Mouse (Mus musculus) embryonic facial prominence, embryonic 13.5 days (tissue): ENCODE measurements around the gene Gm11983. TPM values are rescaled to one million over a fixed set of nuclear protein-coding genes. Genes with fewer than 3 reads are reported as not detected.
A peak's percentile ranks its signal among the peaks of the same experiment; 100 is the strongest.
"Not testable (repeated sequence)": the region's sequence is repeated elsewhere in the genome, so short reads cannot be mapped to it uniquely, and the experiment has no call there.

Experiments
- ATAC-seq: fragments of 200-750 bp; cut with Nextera tagmentation; 2 replicates; pipeline ENCODE4 v1.8.0; 2017; ENCODE audit warnings: low read depth; ENCODE audit not compliant: insufficient number of reproducible peaks, insufficient read depth, low FRiP score, low TSS enrichment
- H3K27ac ChIP-seq: fragments of 300-500 bp; sonication (generic); 2 replicates; pipeline ENCODE4 v1.5.1; 2015; ENCODE audit warnings: moderate library complexity, mild to moderate bottlenecking, inconsistent platforms
- H3K27me3 ChIP-seq: fragments of 300-500 bp; sonication (generic); 2 replicates; pipeline ENCODE4 v1.6.1; 2015; ENCODE audit warnings: mild to moderate bottlenecking, inconsistent platforms
- H3K36me3 ChIP-seq: fragments of 300-500 bp; sonication (generic); 2 replicates; pipeline ENCODE4 v1.6.1; 2015; ENCODE audit warnings: mild to moderate bottlenecking, inconsistent platforms
- H3K4me1 ChIP-seq: fragments of 300-500 bp; sonication (generic); 2 replicates; pipeline ENCODE4 v1.6.1; 2015; ENCODE audit warnings: inconsistent platforms
- H3K4me2 ChIP-seq: fragments of 300-500 bp; sonication (generic); 2 replicates; pipeline ENCODE4 v1.6.1; 2015; ENCODE audit warnings: moderate library complexity, mild to moderate bottlenecking, inconsistent platforms
- H3K4me3 ChIP-seq: fragments of 300-500 bp; sonication (generic); 2 replicates; pipeline ENCODE4 v1.5.1; 2015; ENCODE audit warnings: mild to moderate bottlenecking, inconsistent platforms
- H3K9ac ChIP-seq: fragments of 300-500 bp; sonication (generic); 2 replicates; pipeline ENCODE4 v1.6.1; 2015; ENCODE audit warnings: mild to moderate bottlenecking, inconsistent platforms
- H3K9me3 ChIP-seq: fragments of 300-500 bp; sonication (generic); 2 replicates; pipeline ENCODE4 v1.6.1; 2016; ENCODE audit warnings: inconsistent platforms
- WGBS: fragments of 180-500 bp; shearing (Covaris S2); methylation state at CpG from one replicate; pipeline ENCODE4 v1.1.7; 2015; ENCODE audit warnings: mixed read lengths; 5-methylcytosine and 5-hydroxymethylcytosine counted together
- polyA plus RNA-seq: library from polyadenylated mRNA; unstranded; fragments of >200 nt; fragmentation: Nextera tagmentation; extraction: Ambion mirVana; gene quantifications from 2 replicates; pipeline ENCODE4 v1.2.1, GENCODE M21; 2015

Gm11983 gene
- polyA plus RNA-seq, 1 experiment from 2014 or later = not detected

DNA sequence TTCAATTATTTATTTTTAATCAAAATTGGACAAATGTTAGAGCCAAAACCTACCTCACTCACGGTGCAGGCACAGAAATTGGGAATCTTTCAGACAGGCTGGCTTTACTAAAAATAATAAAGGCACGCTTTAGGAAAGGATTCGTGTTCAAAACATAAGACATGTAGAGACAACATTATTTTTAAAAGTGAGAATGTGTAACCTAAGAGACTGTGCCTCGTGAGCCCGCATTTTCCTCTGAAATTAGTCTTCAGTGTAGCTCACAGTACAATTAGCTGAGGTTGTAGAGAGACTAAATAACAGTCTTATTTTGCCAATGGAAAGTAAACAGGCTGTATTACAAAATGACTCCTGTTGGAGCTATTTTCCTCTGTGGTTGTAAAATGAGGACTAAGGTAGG lies 4.7 kb upstream of the Gm11983 start:
- Histone ChIP-seq H3K9me3 (no peaks in the 10 kb centered on the region), H3K4me2 (no peak overlapping the region), H3K36me3 (no peaks in the 10 kb centered on the region), H3K27me3 (no peaks in the 10 kb centered on the region), H3K27ac (no peak overlapping the region), H3K4me3 (no peak overlapping the region), H3K4me1 (no peaks in the 10 kb centered on the region), H3K9ac (no peak overlapping the region)
- no peak for ATAC-seq
- WGBS = 77% methylated on average over 5 of the region's 5 CpGs

- ATAC-seq = no peak
Observed at GRCm38 (mm10) chr11:6840775-6841174, 3.3 kb upstream of the Gm11983 start.

GRCm38 (mm10) chr11:6834636-6835035 lies 2.8 kb downstream of the Gm11983 start:
- no peak overlapping the region for H3K4me3 ChIP-seq
- no peaks in the 10 kb centered on the region for H3K36me3 ChIP-seq
- ATAC-seq = no peak
- no peak overlapping the region for H3K4me2 ChIP-seq
- no peaks in the 10 kb centered on the region for H3K4me1 ChIP-seq
- no peak overlapping the region for H3K9ac ChIP-seq
- H3K27ac ChIP-seq = no peak overlapping the region
- no peaks in the 10 kb centered on the region for H3K9me3 ChIP-seq
- WGBS = 63% methylated on average over 13 of the region's 13 CpGs
- H3K27me3 ChIP-seq = no peaks in the 10 kb centered on the region

More at GRCm38 (mm10) chr11:6840775-6841174, 3.3 kb upstream of the Gm11983 start:
- Histone ChIP-seq H3K36me3 (no peaks in the 10 kb centered on the region), H3K9ac (no peak overlapping the region), H3K4me3 (no peak overlapping the region), H3K27me3 (no peaks in the 10 kb centered on the region), H3K4me1 (no peaks in the 10 kb centered on the region), H3K27ac (no peak overlapping the region), H3K4me2 (no peak overlapping the region), H3K9me3 (no peaks in the 10 kb centered on the region)
- 69% methylated on average over 3 of the region's 3 CpGs for WGBS

DNA sequence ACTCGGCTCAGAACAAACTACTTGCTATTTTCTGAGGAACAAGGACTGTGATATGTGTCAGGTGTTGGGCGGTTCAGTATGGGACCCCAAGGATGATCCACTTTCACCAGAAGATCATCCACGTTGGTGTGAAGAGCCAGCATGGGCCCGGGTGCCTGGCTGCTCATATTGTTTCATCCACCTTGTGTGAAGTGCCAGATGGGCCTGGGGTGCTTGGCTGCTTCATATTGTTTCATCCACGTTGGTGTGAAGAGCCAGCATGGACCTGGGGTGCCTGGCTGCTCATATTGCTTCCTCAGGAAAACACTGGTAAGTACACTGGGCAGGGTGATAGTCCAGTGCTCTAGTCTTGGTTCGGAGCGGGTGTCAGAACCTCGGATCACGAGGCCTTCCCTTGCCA lies 3.7 kb downstream of the Gm11983 start:
- Histone ChIP-seq H3K36me3 (no peaks in the 10 kb centered on the region), H3K4me2 (no peak overlapping the region), H3K4me3 (no peak overlapping the region), H3K27ac (no peak overlapping the region), H3K9me3 (no peaks in the 10 kb centered on the region), H3K9ac (no peak overlapping the region), H3K27me3 (no peaks in the 10 kb centered on the region), H3K4me1 (no peaks in the 10 kb centered on the region)
- ATAC-seq = no peak
- WGBS = 91% methylated on average over 9 of the region's 9 CpGs

- no peak overlapping the region for H3K9ac ChIP-seq
- no peaks in the 10 kb centered on the region for H3K36me3 ChIP-seq
- no peak for ATAC-seq
- 60% methylated on average over 9 of the region's 9 CpGs for WGBS
- H3K27ac ChIP-seq = no peak overlapping the region
- H3K4me2 ChIP-seq = no peak overlapping the region
- no peaks in the 10 kb centered on the region for H3K9me3 ChIP-seq
- no peak overlapping the region for H3K4me3 ChIP-seq
- H3K27me3 ChIP-seq = no peaks in the 10 kb centered on the region
- no peaks in the 10 kb centered on the region for H3K4me1 ChIP-seq
Observed at GRCm38 (mm10) chr11:6831931-6832330, 5.5 kb downstream of the Gm11983 start.

DNA sequence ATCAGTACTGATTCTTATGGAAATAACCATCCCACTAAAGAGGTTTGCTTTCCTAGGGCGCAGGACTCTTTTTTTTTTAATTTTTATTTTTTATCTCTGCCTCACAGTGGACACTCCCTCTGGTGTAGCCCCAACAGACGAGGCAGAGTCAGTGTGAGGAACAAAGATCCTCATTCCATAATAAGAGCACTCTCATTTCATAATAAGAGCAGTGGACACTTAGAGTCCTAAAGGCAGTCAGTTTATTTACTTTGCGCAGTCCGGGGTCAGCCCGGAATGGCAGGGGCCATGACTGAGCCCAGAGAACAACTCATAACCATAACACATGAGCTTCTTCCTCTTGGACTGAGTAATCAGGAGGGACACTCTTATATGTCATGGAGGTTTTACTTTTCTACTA lies 9.3 kb downstream of the Gm11983 start:
- no peak for ATAC-seq
- WGBS = 54% methylated on average over 5 of the region's 5 CpGs

DNA sequence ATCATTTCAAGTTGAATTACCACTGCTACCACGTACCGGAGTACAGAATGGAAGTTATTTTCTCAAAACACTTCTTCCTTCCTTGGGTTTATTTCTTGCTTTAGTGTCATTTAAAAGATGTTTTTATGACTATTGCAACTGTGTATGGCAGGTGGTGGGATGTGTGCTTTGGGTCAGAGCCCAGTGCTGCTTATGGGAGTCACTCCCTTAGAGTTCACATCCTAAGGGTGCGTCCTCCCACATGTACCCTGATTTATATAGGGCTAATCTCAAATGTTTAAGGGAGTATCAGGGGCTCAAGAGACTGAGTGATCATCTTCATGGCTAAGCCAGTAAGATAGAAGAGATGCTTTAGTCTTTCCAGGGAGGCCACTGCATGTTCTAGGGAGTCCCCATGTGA lies 11.3 kb downstream of the Gm11983 start:
- WGBS = 92% methylated on average over 3 of the region's 3 CpGs
- no peak for ATAC-seq
- Histone ChIP-seq H3K27ac (no peak overlapping the region), H3K4me2 (no peak overlapping the region), H3K27me3 (no peaks in the 10 kb centered on the region), H3K4me1 (no peaks in the 10 kb centered on the region), H3K36me3 (no peaks in the 10 kb centered on the region), H3K9ac (no peak overlapping the region), H3K4me3 (no peak overlapping the region), H3K9me3 (no peaks in the 10 kb centered on the region)

More for the DNA sequence above, 9.3 kb downstream of the Gm11983 start:
- Histone ChIP-seq H3K4me2 (no peak overlapping the region), H3K4me1 (no peaks in the 10 kb centered on the region), H3K36me3 (no peaks in the 10 kb centered on the region), H3K27me3 (no peaks in the 10 kb centered on the region), H3K4me3 (no peak overlapping the region), H3K27ac (no peak overlapping the region), H3K9ac (no peak overlapping the region), H3K9me3 (no peaks in the 10 kb centered on the region)

- no peaks in the 10 kb centered on the region for H3K36me3 ChIP-seq
- 76% methylated on average over 2 of the region's 2 CpGs for WGBS
- 0 out of 2 replicates have a peak, but pooled peaks have one; percentile 20 for ATAC-seq
- no peak overlapping the region for H3K4me2 ChIP-seq
- no peak overlapping the region for H3K27ac ChIP-seq
- no peaks in the 10 kb centered on the region for H3K4me1 ChIP-seq
- no peaks in the 10 kb centered on the region for H3K27me3 ChIP-seq
- no peaks in the 10 kb centered on the region for H3K9me3 ChIP-seq
- H3K9ac ChIP-seq = no peak overlapping the region
- no peak overlapping the region for H3K4me3 ChIP-seq
Observed at GRCm38 (mm10) chr11:6823176-6823575, 14.3 kb downstream of the Gm11983 start.

- Histone ChIP-seq H3K27me3 (no peaks in the 10 kb centered on the region), H3K9me3 (no peaks in the 10 kb centered on the region), H3K4me1 (no peaks in the 10 kb centered on the region), H3K36me3 (no peaks in the 10 kb centered on the region), H3K4me2 (no peak overlapping the region), H3K9ac (no peak overlapping the region), H3K4me3 (no peak overlapping the region), H3K27ac (no peak overlapping the region)
- WGBS = 90% methylated on average over 4 of the region's 4 CpGs
- ATAC-seq = no peak
Observed at GRCm38 (mm10) chr11:6814486-6814885, 23.0 kb downstream of the Gm11983 start.

DNA sequence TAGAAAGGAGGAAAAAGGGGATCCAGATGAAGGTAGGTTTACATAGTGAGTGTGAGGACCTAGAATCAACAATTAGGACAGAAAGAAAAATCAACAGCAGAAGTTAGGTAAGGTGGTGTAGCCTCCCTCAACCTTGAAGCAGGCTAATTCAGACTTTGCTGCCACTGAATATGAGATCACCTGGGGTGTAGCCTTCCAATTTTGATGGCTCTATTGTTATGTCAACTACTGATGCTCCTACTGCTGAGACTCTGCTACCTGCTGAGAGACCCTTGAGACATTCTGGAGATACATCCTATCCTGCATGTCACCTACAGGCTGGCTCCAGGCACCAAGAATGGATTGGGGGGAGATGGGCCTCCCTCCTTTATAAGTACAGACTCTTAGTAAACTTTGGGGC lies 34.6 kb downstream of the Gm11983 start:
- not testable (repeated sequence) for H3K27ac ChIP-seq, H3K27me3 ChIP-seq, H3K36me3 ChIP-seq, H3K4me1 ChIP-seq, H3K4me2 ChIP-seq, H3K9me3 ChIP-seq, ATAC-seq, H3K4me3 ChIP-seq, H3K9ac ChIP-seq

GRCm38 (mm10) chr11:6790690-6791089 lies 46.8 kb downstream of the Gm11983 start:
- WGBS = 92% methylated on average over 3 of the region's 3 CpGs
- no peak overlapping the region for H3K4me2 ChIP-seq
- H3K4me1 ChIP-seq = no peaks in the 10 kb centered on the region
- no peaks in the 10 kb centered on the region for H3K36me3 ChIP-seq
- no peak for ATAC-seq
- no peak overlapping the region for H3K4me3 ChIP-seq
- no peak overlapping the region for H3K27ac ChIP-seq
- H3K9me3 ChIP-seq = no peaks in the 10 kb centered on the region
- no peak overlapping the region for H3K9ac ChIP-seq
- no peaks in the 10 kb centered on the region for H3K27me3 ChIP-seq
